Mouse (Mus musculus): ENCODE measurements at regions not wholly inside any gene's neighbourhood (a gene's known extent, or its start where the extent isn't known, plus 50 kb on each side); places are given as distances from the start of the nearest gene placed in this dataset.
A peak's percentile ranks its signal among the peaks of the same experiment; 100 is the strongest.

GRCm38 (mm10) chr6:103352405-103353124 lies 157.8 kb upstream of the Chl1 start:
- TF ChIP-seq CTCF (IDR thresholded peaks at IDR 0.05; ENCODE audit: low read depth) (no peak), EP300 (optimal IDR thresholded peaks at IDR 0.05) (peak; percentile 44)
